12 mouse cellular contexts compared by ENCODE assay signal in the genomic region with DNA sequence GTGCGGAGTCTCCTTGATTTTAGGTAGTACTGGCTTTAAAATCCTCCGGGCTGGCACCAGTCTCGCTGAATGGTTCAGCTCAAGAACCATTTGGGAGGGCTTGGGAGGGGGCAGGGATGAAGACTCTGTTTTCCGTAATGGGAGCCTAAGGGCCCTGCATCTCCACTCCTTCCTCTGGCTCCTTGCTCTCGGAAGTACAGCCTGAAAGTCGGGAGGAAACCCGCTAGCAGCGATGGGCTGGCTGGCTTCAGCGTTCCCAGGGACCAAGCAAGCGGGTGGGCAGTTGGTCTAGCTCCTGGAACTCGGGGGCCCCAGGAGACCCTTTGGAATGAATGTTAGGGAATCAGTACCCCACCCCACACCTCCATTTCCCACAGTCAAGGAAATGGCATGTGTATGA. TPM values are rescaled to one million over a fixed set of nuclear protein-coding genes. Genes with fewer than 3 reads are reported as not detected.
A peak's percentile ranks its signal among the peaks of the same experiment; 100 is the strongest.
DNase-seq lines count a peak whose midpoint lies in the region; ATAC-seq lines count a peak whose summit lies in the region.
"Had no signal": no experiment of that assay in that cellular context is flagged by ENCODE, and none has a peak within 500 bp of the region (broad histone marks: within the 10 kb centered on the region; RNA-seq: fewer than 3 reads in every experiment).

No protein-coding gene starts in this region.

- H3K4me1 ChIP-seq in hindbrain, embryonic 16.5 days (ENCODE audit: control insufficient read depth, insufficient read depth, low read depth, low read length), result peaks cover 3% of the 10 kb centered on the region
- H3K4me1 ChIP-seq in midbrain, embryonic 16.5 days (ENCODE audit: control insufficient read depth, insufficient read depth, low read length), result peaks cover 6% of the 10 kb centered on the region
- H3K4me1 ChIP-seq in forebrain, embryonic 16.5 days (replicated peaks; ENCODE audit: control insufficient read depth, insufficient read depth, low read length), result peaks cover 7% of the 10 kb centered on the region

- H3K4me3 ChIP-seq in hindbrain, embryonic 16.5 days (ENCODE audit: low read length), result peak overlapping the region; percentile 33
- peak overlapping the region; percentile 28 for H3K4me3 ChIP-seq in midbrain, embryonic 16.5 days (ENCODE audit: low read depth, low read length)
- no peak overlapping the region for H3K4me3 ChIP-seq in forebrain, embryonic 16.5 days (replicated peaks; ENCODE audit: low read length)

- H3K27me3 ChIP-seq in hindbrain, embryonic 16.5 days (replicated peaks; ENCODE audit: control insufficient read depth, insufficient read depth, low read length), result peaks cover 50% of the 10 kb centered on the region
- peaks cover 62% of the 10 kb centered on the region for H3K27me3 ChIP-seq in midbrain, embryonic 16.5 days (ENCODE audit: control insufficient read depth, insufficient read depth, low read depth, low read length)
- H3K27me3 ChIP-seq in forebrain, embryonic 16.5 days (replicated peaks; ENCODE audit: control insufficient read depth, insufficient read depth, low read length), result peaks cover 80% of the 10 kb centered on the region

- H3K27ac ChIP-seq in hindbrain, embryonic 16.5 days (ENCODE audit: low read depth, low read length), result no peak overlapping the region; the same call in 1 of the 2 replicates
- H3K27ac ChIP-seq in midbrain, embryonic 16.5 days (ENCODE audit: low read length), result peak overlapping the region; percentile 12; the same call in 1 of the 2 replicates
- H3K27ac ChIP-seq in forebrain, embryonic 16.5 days (ENCODE audit: low read length), result no peak overlapping the region

- H3K9ac ChIP-seq in hindbrain, embryonic 16.5 days (ENCODE audit: low read depth, low read length), result peak overlapping the region; percentile 32; the same call in 1 of the 2 replicates
- H3K9ac ChIP-seq in midbrain, embryonic 16.5 days (ENCODE audit: low read depth, low read length), result peak overlapping the region; percentile 28
- H3K9ac ChIP-seq in forebrain, embryonic 16.5 days (replicated peaks; ENCODE audit: low read depth, low read length), result no peak overlapping the region

- H3K4me2 ChIP-seq in hindbrain, embryonic 16.5 days (ENCODE audit: low read length), result peak overlapping the region; percentile 47
- peak overlapping the region; percentile 71 for H3K4me2 ChIP-seq in midbrain, embryonic 16.5 days (ENCODE audit: low read length)
- H3K4me2 ChIP-seq in forebrain, embryonic 16.5 days (ENCODE audit: low read length), result no peak overlapping the region

- ATAC-seq in hindbrain, embryonic 16.5 days, result no peak
- no peak for ATAC-seq in midbrain, embryonic 16.5 days
- ATAC-seq in forebrain, embryonic 16.5 days, result no peak

- H3K9me3 ChIP-seq in hindbrain, embryonic 16.5 days (ENCODE audit: control insufficient read depth, low read length), result 0 out of 2 replicates have a peak, but pooled peaks cover 2% of the 10 kb centered on the region
- H3K9me3 ChIP-seq in midbrain, embryonic 16.5 days (replicated peaks; ENCODE audit: control insufficient read depth, low read length, poor library complexity, severe bottlenecking), result no peaks in the 10 kb centered on the region
- H3K9me3 ChIP-seq in forebrain, embryonic 16.5 days (ENCODE audit: control insufficient read depth, low read length), result no peaks in the 10 kb centered on the region

- H3K36me3 ChIP-seq in hindbrain, embryonic 16.5 days (ENCODE audit: control insufficient read depth, insufficient read depth, low read length), result no peaks in the 10 kb centered on the region
- H3K36me3 ChIP-seq in midbrain, embryonic 16.5 days (ENCODE audit: control insufficient read depth, insufficient read depth, low read length), result no peaks in the 10 kb centered on the region
- no peaks in the 10 kb centered on the region for H3K36me3 ChIP-seq in forebrain, embryonic 16.5 days (ENCODE audit: control insufficient read depth, insufficient read depth)
- H3K36me3 ChIP-seq: G1E had no signal

- peak; percentile 18 for DNase-seq in ZHBTc4 (ENCODE audit: low read depth, low spot score)
- peak; percentile 42 for DNase-seq in embryo, embryonic 11 days
- DNase-seq in right cerebral cortex, postnatal 10 days (ENCODE audit: low spot score in 2 of 2), result no peak
- no peak for DNase-seq in layer of hippocampus, postnatal 14 days (ENCODE audit: low spot score in 2 of 2)
- DNase-seq: cerebellum, adult 11-12 months; right cerebral cortex, postnatal 25 days had no signal

- WGBS in hindbrain, embryonic 16.5 days, result 4% methylated on average over 11 of the region's 11 CpGs
- 3% methylated on average over 11 of the region's 11 CpGs for WGBS in midbrain, embryonic 16.5 days
- WGBS in forebrain, embryonic 16.5 days, result 3% methylated on average over 11 of the region's 11 CpGs

RNA-seq across cellular contexts. Expression of gene En1, which starts 4.9 kb away (rescaled TPM):
- 3.1 and 4.0 TPM in 2 replicates for polyA plus RNA-seq in hindbrain, embryonic 16.5 days (2015; fragmentation: Nextera tagmentation; extraction: Ambion mirVana)
- polyA plus RNA-seq in midbrain, embryonic 16.5 days (2015; fragmentation: Nextera tagmentation; extraction: Ambion mirVana), result 5.9 and 7.6 TPM in 2 replicates
- total RNA-seq in layer of hippocampus, postnatal 14 days (2021), result under 1 TPM in 1 of 2 experiments, not detected in 1; 0.21 TPM
- polyA plus RNA-seq in forebrain, embryonic 16.5 days (2015; fragmentation: Nextera tagmentation; extraction: Ambion mirVana), result 0.39 TPM in 1 of 2 replicates, not detected in the other
- total RNA-seq: left cerebral cortex, postnatal 14 days had no signal
- polyA plus RNA-seq: G1E; gonadal fat pad, adult 2 months had no signal

Comparison
In these comparisons a context has a peak if more than half of its experiments do, and no peak if none do; other contexts are left out.
1. DNase-seq: peak in ZHBTc4 (single experiment) and embryo, embryonic 11 days (single experiment); none in right cerebral cortex, postnatal 10 days (0 of 2) and layer of hippocampus, postnatal 14 days (0 of 2).